Mouse (Mus musculus) testis, adult 2 months (tissue): ENCODE measurements around the gene Gm10322.

ENCODE experiments used
- CTCF ChIP-seq: fragments of 200-500 bp; IDR thresholded peaks from 2 replicates; pipeline ENCODE4 v1.5.1; 2012; ENCODE audit warnings: low read depth, mild to moderate bottlenecking, inconsistent platforms, low read length, moderate library complexity; ENCODE audit not compliant: control insufficient read depth, insufficient read depth, insufficient replicate concordance
- POLR2A ChIP-seq: fragments of 200-500 bp; IDR thresholded peaks from 2 replicates; pipeline ENCODE4 v1.6.1; 2012; ENCODE audit warnings: low read depth, mild to moderate bottlenecking, inconsistent platforms, low read length, moderate library complexity; ENCODE audit not compliant: control insufficient read depth

- no peak for TF ChIP-seq CTCF
- TF ChIP-seq POLR2A, result no peak
These were observed 28.8 kb downstream of the Gm10322 start for GRCm38 (mm10) chr10:59644710-59645109.
